Mouse (Mus musculus) heart, adult 2 months (tissue): ENCODE measurements around the gene Bckdha. TPM values are rescaled to one million over a fixed set of nuclear protein-coding genes. Genes with fewer than 3 reads are reported as not detected.
A peak's percentile ranks its signal among the peaks of the same experiment; 100 is the strongest.

Experiments used
- DNase-seq, 2 experiments: peaks; one replicate each; pipeline ENCODE4 v3.0.0; 2021
- H3K27ac ChIP-seq: fragments of 200-600 bp; 2 replicates; pipeline ENCODE4 v1.8.1; 2022
- H3K27me3 ChIP-seq: fragments of 200-500 bp; 2 replicates; pipeline ENCODE4 v1.6.1; 2012; ENCODE audit warnings: mild to moderate bottlenecking, low read length, inconsistent platforms, mixed read lengths; ENCODE audit not compliant: control insufficient read depth, insufficient read depth
- H3K36me3 ChIP-seq: fragments of 200-500 bp; 2 replicates; pipeline ENCODE4 v1.6.1; 2012; ENCODE audit warnings: low read length, inconsistent platforms; ENCODE audit not compliant: control insufficient read depth, insufficient read depth
- H3K4me1 ChIP-seq: fragments of 200-500 bp; 2 replicates; pipeline ENCODE4 v1.6.1; 2011; ENCODE audit warnings: low read length; ENCODE audit not compliant: control insufficient read depth, insufficient read depth
- H3K4me3 ChIP-seq: fragments of 200-600 bp; 2 replicates; pipeline ENCODE4 v1.8.1; 2022
- H3K79me2 ChIP-seq: fragments of 200-500 bp; replicated peaks from 2 replicates; pipeline ENCODE4 v1.6.1; 2012; ENCODE audit warnings: mild to moderate bottlenecking, inconsistent platforms, low read length, moderate library complexity, mixed read lengths; ENCODE audit not compliant: control insufficient read depth, insufficient read depth
- H3K9ac ChIP-seq: fragments of 200-500 bp; 2 replicates; pipeline ENCODE4 v1.6.1; 2012; ENCODE audit warnings: low read depth, mild to moderate bottlenecking, control low read depth, inconsistent platforms, low read length, mixed read lengths
- CTCF ChIP-seq: fragments of 200-600 bp; IDR thresholded peaks from 2 replicates; pipeline ENCODE4 v1.8.1; 2022; ENCODE audit warnings: antibody characterized with exemption, mild to moderate bottlenecking, moderate library complexity
- EP300 ChIP-seq: fragments of 200-500 bp; IDR thresholded peaks from 2 replicates; pipeline ENCODE4 v1.6.1; 2011; ENCODE audit warnings: low read depth, low read length, control low read depth; ENCODE audit not compliant: insufficient read depth
- POLR2A ChIP-seq: fragments of 200-500 bp; IDR thresholded peaks from 2 replicates; pipeline ENCODE4 v1.6.1; 2011; ENCODE audit warnings: mild to moderate bottlenecking, low read depth, low read length, control low read depth; ENCODE audit not compliant: insufficient read depth
- whole genome bisulfite sequencing: fragments of 180-500 bp; shearing (Covaris S2); methylation state at CpG from one replicate; pipeline ENCODE4 v1.1.7; 2018; 5-methylcytosine and 5-hydroxymethylcytosine counted together
- intact Hi-C: fragments of 180-260 bp; cut with DNase I; formaldehyde crosslinking; loops from one replicate; pipeline ENCODE4 v1.15.1; 2025
- long read RNA-seq: library from polyadenylated mRNA; stranded (forward); transcript quantifications from one replicate; pipeline ENCODE4 v2.0.0, GENCODE M21; 2021
- polyA plus RNA-seq: library from polyadenylated mRNA; depleted of rRNA; stranded (reverse); fragments of >200 nt; gene quantifications from 2 replicates; pipeline ENCODE4 v1.2.3, GENCODE M21; 2012; rRNA removed
- total RNA-seq, 2 experiments: library from RNA; stranded (reverse); gene quantifications; 2 replicates each; pipeline ENCODE4 v1.2.3; 2021

The Bckdha gene
- 100 to 1,000 TPM; 225 to 312 TPM for total RNA-seq
- polyA plus RNA-seq, result 490 and 545 TPM in 2 replicates
- long read RNA-seq, transcript Bckdha-201 (9 exons, 1,899 nt), result major isoform, 149 of 173 reads
- long read RNA-seq, partial matches to known transcripts, result 19 of 173 reads
- long read RNA-seq, other reads (novel, unspliced or antisense), result 5 of 173 reads

DNA sequence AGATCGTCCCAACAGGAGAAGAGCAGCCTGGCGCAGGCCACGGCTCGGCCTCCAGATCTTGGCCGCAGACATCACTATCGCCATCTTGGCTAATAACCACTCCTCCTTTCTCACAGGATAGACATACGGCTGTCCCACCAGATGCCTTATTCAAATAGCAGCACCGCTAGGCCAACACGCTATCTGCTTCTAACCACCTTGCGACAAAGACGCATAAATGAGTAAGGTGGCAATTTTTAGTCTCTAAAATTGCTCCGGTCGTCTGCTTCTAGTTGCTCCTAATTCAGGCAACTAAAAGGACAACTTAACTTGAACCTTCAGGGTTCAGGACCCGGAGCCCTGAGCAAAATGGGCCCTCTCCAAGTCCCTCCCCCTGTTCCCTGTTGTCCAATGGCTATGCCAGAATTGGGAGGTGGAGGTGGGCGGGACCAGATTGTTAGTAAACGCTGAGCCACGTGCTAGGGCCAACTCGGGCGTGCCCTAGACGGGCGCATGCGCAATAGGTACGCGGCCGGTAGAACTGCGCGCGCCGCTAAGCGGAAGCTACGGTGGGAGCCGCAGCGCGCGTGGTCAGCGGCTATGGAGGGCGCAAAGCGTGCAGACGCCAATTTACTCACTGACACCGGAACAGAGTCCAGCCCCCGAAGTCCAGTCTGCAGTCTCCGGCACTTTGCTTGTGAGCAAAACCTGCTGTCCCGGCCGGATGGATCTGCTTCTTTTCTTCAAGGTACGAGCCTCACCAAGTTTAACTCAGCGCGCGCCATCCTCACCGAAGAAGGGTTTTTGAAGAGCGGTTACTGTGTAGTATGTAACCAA is at the start of gene Bckdha, which contains the start of gene Exosc5:
TSS of gene Bckdha (minus strand) at position 325 of the 816 bp plus-strand sequence.
TSS of gene Exosc5 (plus strand) at position 508 of the 816 bp plus-strand sequence.
- Histone ChIP-seq H3K4me3 (peak within 1 kb of the TSS; percentile 80), H3K36me3 (peaks cover 2% of the 10 kb centered on the region; the same call in 1 of the 2 replicates), H3K27me3 (no peaks in the 10 kb centered on the region), H3K9ac (peak within 1 kb of the TSS; percentile 72), H3K4me1 (peaks cover 3% of the 10 kb centered on the region), H3K79me2 (no peaks in the 10 kb centered on the region; the same call in 1 of the 2 replicates), H3K27ac (peak within 1 kb of the TSS; percentile 99)
- whole genome bisulfite sequencing, result under 1% methylated on average over 50 of the region's 50 CpGs
- intact Hi-C loops, result loop anchor here (2.0 kb wide), 2 partner anchors 32 to 60 kb away; partner anchors contain the start of genes B3gnt8 and Ccdc97
- TF ChIP-seq EP300 (peak; percentile 89), POLR2A (peak; percentile 93), CTCF (no peak)
- DNase-seq, result peak; percentile 98 to 99

DNA sequence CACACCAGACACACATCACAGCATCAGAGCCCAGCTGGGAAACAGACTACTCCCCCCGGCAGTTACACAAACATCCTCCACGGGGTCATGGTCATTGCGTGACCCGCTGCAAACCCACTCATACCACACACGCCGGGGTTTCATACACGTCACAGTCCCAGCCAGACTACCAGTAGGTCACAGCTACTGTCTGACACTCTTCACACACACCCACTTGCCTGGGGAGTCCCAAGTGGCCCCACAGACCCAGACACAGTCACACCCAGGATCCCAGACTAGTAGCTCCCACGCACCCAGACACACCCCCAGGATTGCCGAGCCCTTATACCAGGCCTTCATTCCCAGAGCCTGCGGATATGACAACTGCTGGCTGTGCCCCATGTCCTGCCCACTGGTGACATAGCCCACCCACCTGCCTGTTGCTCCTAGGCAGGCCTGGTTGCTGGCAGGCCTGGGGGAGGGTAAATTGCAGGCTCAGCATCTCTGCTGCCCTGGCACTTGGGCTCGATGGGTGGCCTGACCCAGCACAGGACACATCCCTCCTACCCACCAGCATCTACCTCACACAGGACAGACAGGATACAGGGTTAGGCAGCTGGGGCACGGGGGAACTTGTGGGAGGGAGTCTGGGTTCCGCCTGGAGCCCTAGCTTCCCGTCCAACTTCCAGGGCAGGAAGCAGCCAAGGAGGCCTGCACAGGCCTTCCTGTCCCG is 49.0 kb upstream of the Bckdha start:
- Histone ChIP-seq H3K27ac (peak overlapping the region; percentile 85), H3K79me2 (no peaks in the 10 kb centered on the region), H3K27me3 (no peaks in the 10 kb centered on the region), H3K9ac (peak overlapping the region; percentile 9), H3K36me3 (peaks cover 8% of the 10 kb centered on the region), H3K4me1 (peaks cover 46% of the 10 kb centered on the region), H3K4me3 (peak overlapping the region; percentile 30)
- 30% methylated on average over 15 of the region's 15 CpGs for WGBS
- peak; percentile 84 for TF ChIP-seq EP300
- TF ChIP-seq CTCF, result no peak
- intact Hi-C loops, result loop anchor here (1.0 kb wide), 1 partner anchor 18 kb away; no protein-coding TSS in a partner anchor
- DNase-seq, result peak; percentile 75 to 84

DNA sequence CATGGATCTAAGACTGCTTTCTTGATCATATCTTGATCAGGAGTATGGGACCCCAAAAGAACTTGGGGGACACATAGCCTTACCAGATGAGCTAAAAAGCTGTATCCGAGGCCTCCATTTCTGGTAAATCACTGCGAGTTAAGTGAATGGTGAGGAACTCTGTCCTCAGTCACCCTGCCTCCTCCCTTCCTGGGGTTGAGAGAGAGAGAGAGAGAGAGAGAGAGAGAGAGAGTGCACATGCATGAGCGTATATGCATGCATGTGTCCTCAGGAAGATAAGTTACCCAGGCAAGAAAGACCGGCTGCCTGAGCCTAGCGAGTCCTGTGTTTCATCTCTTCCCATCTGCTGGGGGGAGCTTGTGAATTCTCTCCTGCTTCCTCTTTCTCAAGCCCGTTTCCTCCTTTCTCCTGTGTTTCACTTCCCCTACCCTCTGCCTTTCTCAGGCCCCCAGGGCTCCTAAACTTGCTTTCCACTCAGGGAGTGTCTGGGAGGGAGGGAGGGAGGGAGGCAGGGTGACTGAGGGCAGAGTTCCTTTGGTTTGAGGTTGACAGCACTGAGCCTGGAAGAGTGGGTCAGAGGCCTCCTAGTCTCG is 47.9 kb upstream of the Bckdha start:
- WGBS, result 42% methylated on average over 7 of the region's 7 CpGs
- no peak for TF ChIP-seq POLR2A
- no peak for TF ChIP-seq EP300
- TF ChIP-seq CTCF, result no peak
- Histone ChIP-seq H3K36me3 (peaks cover 8% of the 10 kb centered on the region), H3K27ac (peak overlapping the region; percentile 85), H3K27me3 (no peaks in the 10 kb centered on the region), H3K4me1 (peaks cover 46% of the 10 kb centered on the region), H3K4me3 (no peak overlapping the region), H3K9ac (no peak overlapping the region), H3K79me2 (no peaks in the 10 kb centered on the region)
- intact Hi-C loops, result no loop called here
- peak in 1 of 2 experiments; percentile 39 for DNase-seq

DNA sequence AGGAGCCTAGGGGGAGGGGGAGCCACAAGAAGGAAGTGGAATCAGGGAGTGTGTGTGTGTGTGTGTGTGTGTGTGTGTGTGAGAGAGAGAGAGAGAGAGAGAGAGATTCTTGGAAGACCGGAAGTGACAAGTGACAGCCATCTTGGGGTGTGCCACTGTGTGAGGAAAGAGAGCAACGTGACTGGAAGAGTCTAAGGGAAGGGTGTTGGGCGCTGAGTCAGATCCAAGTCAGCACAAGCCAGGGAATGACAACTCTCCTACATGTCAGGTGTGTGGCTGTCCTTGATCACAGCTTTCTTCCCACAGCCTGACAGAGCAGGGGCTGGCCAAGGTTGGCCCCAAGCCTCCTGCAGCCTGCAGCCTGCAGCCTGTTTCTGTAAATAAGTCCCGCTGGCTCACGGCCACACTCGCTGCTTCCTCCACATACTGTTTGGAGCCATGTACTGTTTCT is 47.0 kb upstream of the Bckdha start:
- TF ChIP-seq POLR2A (0 out of 2 replicates have a peak, but pooled peaks have one; percentile 21), CTCF (no peak), EP300 (peak; percentile 83)
- H3K4me1 ChIP-seq, result peaks cover 43% of the 10 kb centered on the region
- H3K79me2 ChIP-seq, result no peaks in the 10 kb centered on the region
- H3K27me3 ChIP-seq, result no peaks in the 10 kb centered on the region
- H3K4me3 ChIP-seq, result no peak overlapping the region
- H3K27ac ChIP-seq, result peak overlapping the region; percentile 85
- no peak overlapping the region for H3K9ac ChIP-seq
- intact Hi-C loops, result no loop called here
- peaks cover 8% of the 10 kb centered on the region for H3K36me3 ChIP-seq
- 13% methylated on average over 6 of the region's 6 CpGs for WGBS
- peak; percentile 61 to 76 for DNase-seq

DNA sequence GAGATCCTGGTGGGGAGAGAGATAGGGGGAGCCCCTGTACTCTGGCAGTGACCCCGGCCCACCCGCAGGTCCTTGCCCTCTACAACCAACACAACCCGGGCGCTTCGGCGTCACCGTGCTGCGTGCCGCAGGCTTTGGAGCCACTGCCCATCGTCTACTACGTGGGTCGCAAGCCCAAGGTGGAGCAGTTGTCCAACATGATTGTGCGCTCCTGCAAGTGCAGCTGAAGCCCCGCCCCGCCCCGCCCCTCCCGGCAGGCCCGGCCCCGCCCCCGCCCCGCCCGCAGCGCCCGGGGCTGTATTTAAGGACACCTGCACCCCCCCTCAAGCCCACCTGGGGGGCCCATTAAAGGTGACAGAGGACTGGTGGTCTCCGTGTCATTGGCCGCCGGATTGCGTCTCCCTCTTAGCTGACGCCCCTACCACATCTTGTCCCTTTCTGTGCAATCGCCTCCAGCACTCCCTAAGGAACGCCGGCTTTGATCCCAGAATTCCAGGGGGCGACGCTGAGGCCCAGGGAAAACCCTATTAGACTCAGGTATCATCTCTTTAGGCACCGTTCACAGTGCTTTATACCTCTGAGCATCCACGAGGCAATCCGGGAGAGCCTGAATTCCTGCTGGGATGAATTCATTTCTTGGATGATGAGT is 46.1 kb upstream of the Bckdha start:
- no peaks in the 10 kb centered on the region for H3K79me2 ChIP-seq
- peak overlapping the region; percentile 68 for H3K27ac ChIP-seq
- H3K36me3 ChIP-seq, result peaks cover 8% of the 10 kb centered on the region
- no peak overlapping the region for H3K9ac ChIP-seq
- no peaks in the 10 kb centered on the region for H3K27me3 ChIP-seq
- intact Hi-C loops, result no loop called here
- H3K4me3 ChIP-seq, result no peak overlapping the region; the same call in 1 of the 2 replicates
- H3K4me1 ChIP-seq, result peaks cover 40% of the 10 kb centered on the region
- 45% methylated on average over 36 of the region's 37 CpGs for WGBS
- no peak for DNase-seq
- no peak for TF ChIP-seq CTCF
- no peak for TF ChIP-seq POLR2A
- no peak for TF ChIP-seq EP300
